Mouse (Mus musculus) CH12.LX (cell line): ENCODE measurements around the gene Colca2. TPM values are rescaled to one million over a fixed set of nuclear protein-coding genes. Genes with fewer than 3 reads are reported as not detected.
A peak's percentile ranks its signal among the peaks of the same experiment; 100 is the strongest.

Experiments
- DNase-seq: peaks from one replicate; pipeline ENCODE4 v3.0.0-alpha.2; 2013; ENCODE audit errors: extremely low read depth
- H3K27ac ChIP-seq: 2 replicates; pipeline ENCODE4 v1.5.1; 2012; ENCODE audit warnings: low read depth, mild to moderate bottlenecking, control low read depth, moderate library complexity; ENCODE audit not compliant: insufficient read depth
- H3K27me3 ChIP-seq: replicated peaks from 2 replicates; pipeline ENCODE3; 2012; ENCODE audit warnings: inconsistent platforms
- H3K36me3 ChIP-seq, 2 experiments: replicated peaks in 1 of 2; 2 replicates each; pipeline versions ENCODE3 to v1.6.1; 2012; ENCODE audit warnings: inconsistent platforms in 1 of 2, low read length in 1 of 2, mild to moderate bottlenecking in 1 of 2, mixed read lengths in 1 of 2, moderate library complexity in 1 of 2; ENCODE audit not compliant: control insufficient read depth in 1 of 2, insufficient read depth in 1 of 2
- H3K4me1 ChIP-seq, 2 experiments: 2 replicates each; pipeline ENCODE4 v1.6.1; 2012; ENCODE audit warnings: inconsistent platforms in 1 of 2, moderate library complexity in 1 of 2; ENCODE audit not compliant: insufficient read depth in 2 of 2, control insufficient read depth in 1 of 2
- H3K4me2 ChIP-seq: 2 replicates; pipeline ENCODE4 v1.6.1; 2012; ENCODE audit warnings: low read depth, mild to moderate bottlenecking, control low read depth; ENCODE audit not compliant: poor library complexity, insufficient read depth, severe bottlenecking
- H3K4me3 ChIP-seq, 3 experiments: fragments of 150-350 bp in 1 of 3; sonication (generic) in 1 of 3; replicated peaks in 1 of 3; 2 replicates each; pipeline versions ENCODE3 to v1.5.1; 2011 to 2012; ENCODE audit warnings: low read depth in 2 of 3, low read length in 2 of 3, mild to moderate bottlenecking in 2 of 3, moderate library complexity in 2 of 3, control low read depth in 1 of 3, improper control_type of control experiment in 1 of 3, inconsistent platforms in 1 of 3, mixed read lengths in 1 of 3; ENCODE audit not compliant: poor library complexity in 1 of 3
- H3K79me2 ChIP-seq: replicated peaks from 2 replicates; pipeline ENCODE4 v1.6.1; 2012; ENCODE audit warnings: mild to moderate bottlenecking, moderate library complexity; ENCODE audit not compliant: control insufficient read depth, poor library complexity, insufficient read depth, severe bottlenecking; ENCODE audit errors: extremely low read depth
- H3K9ac ChIP-seq: 2 replicates; pipeline ENCODE4 v1.6.1; 2012; ENCODE audit warnings: low read depth, mild to moderate bottlenecking, control low read depth, moderate library complexity; ENCODE audit not compliant: insufficient read depth
- H3K9me3 ChIP-seq: replicated peaks from 2 replicates; pipeline ENCODE3; 2012; ENCODE audit warnings: low read length, inconsistent platforms, mixed read lengths
- BHLHE40 ChIP-seq: IDR thresholded peaks from 2 replicates; pipeline ENCODE4 v1.6.1; 2011; ENCODE audit warnings: mild to moderate bottlenecking, low read depth, low read length, improper control_type of control experiment
- CHD1 ChIP-seq: IDR thresholded peaks from 2 replicates; pipeline ENCODE4 v1.6.1; 2012; ENCODE audit warnings: low read depth, low read length, improper control_type of control experiment, inconsistent platforms
- CHD2 ChIP-seq: IDR thresholded peaks from 2 replicates; pipeline ENCODE4 v1.6.1; 2011; ENCODE audit warnings: low read length, improper control_type of control experiment
- CTCF ChIP-seq, 2 experiments: IDR thresholded peaks in 1 of 2; conservative IDR thresholded peaks in 1 of 2; 2 replicates each; pipeline ENCODE4 v1.5.1; 2011 to 2012; ENCODE audit warnings: low read depth in 2 of 2, low read length in 2 of 2, improper control_type of control experiment in 1 of 2, inconsistent platforms in 1 of 2, mild to moderate bottlenecking in 1 of 2, moderate library complexity in 1 of 2
- E2F4 ChIP-seq: IDR thresholded peaks from 2 replicates; pipeline ENCODE4 v1.6.1; 2011; ENCODE audit warnings: low read depth, low read length, improper control_type of control experiment; ENCODE audit not compliant: insufficient replicate concordance
- ELF1 ChIP-seq: IDR thresholded peaks from 2 replicates; pipeline ENCODE4 v1.6.1; 2014; ENCODE audit warnings: low read depth, mild to moderate bottlenecking, inconsistent platforms, low read length, improper control_type of control experiment
- EP300 ChIP-seq: IDR thresholded peaks from 2 replicates; pipeline ENCODE4 v1.6.1; 2011; ENCODE audit warnings: low read length, improper control_type of control experiment
- ETS1 ChIP-seq: conservative IDR thresholded peaks from 2 replicates; pipeline ENCODE4 v1.6.1; 2012; ENCODE audit warnings: low read depth, mild to moderate bottlenecking, inconsistent platforms, low read length, improper control_type of control experiment, moderate library complexity
- GABPA ChIP-seq: IDR thresholded peaks from 2 replicates; pipeline ENCODE4 v1.6.1; 2012; ENCODE audit warnings: low read depth, low read length, improper control_type of control experiment, inconsistent platforms; ENCODE audit not compliant: insufficient replicate concordance
- HCFC1 ChIP-seq: IDR thresholded peaks from 2 replicates; pipeline ENCODE4 v1.6.1; 2012; ENCODE audit warnings: low read depth, mild to moderate bottlenecking, inconsistent platforms, low read length, improper control_type of control experiment
- IRF4 ChIP-seq: IDR thresholded peaks from 2 replicates; pipeline ENCODE4 v1.6.1; 2014; ENCODE audit warnings: low read depth, mild to moderate bottlenecking, inconsistent platforms, low read length, improper control_type of control experiment
- JUND ChIP-seq: conservative IDR thresholded peaks from 2 replicates; pipeline ENCODE4 v1.6.1; 2011; ENCODE audit warnings: low read depth, low read length, improper control_type of control experiment
- KAT2A ChIP-seq: IDR thresholded peaks from 2 replicates; pipeline ENCODE4 v1.6.1; 2012; ENCODE audit warnings: low read length, improper control_type of control experiment, inconsistent platforms; ENCODE audit not compliant: insufficient replicate concordance
- MAFK ChIP-seq: IDR thresholded peaks from 2 replicates; pipeline ENCODE4 v1.6.1; 2011; ENCODE audit warnings: low read length, improper control_type of control experiment; ENCODE audit not compliant: insufficient replicate concordance
- MAX ChIP-seq: IDR thresholded peaks from 2 replicates; pipeline ENCODE4 v1.6.1; 2011; ENCODE audit warnings: low read length, improper control_type of control experiment
- MAZ ChIP-seq: IDR thresholded peaks from 2 replicates; pipeline ENCODE4 v1.6.1; 2012; ENCODE audit warnings: low read depth, mild to moderate bottlenecking, inconsistent platforms, low read length, improper control_type of control experiment, moderate library complexity
- MEF2A ChIP-seq: IDR thresholded peaks from 2 replicates; pipeline ENCODE4 v1.6.1; 2014; ENCODE audit warnings: low read depth, mild to moderate bottlenecking, inconsistent platforms, low read length, improper control_type of control experiment, borderline replicate concordance
- MXI1 ChIP-seq: IDR thresholded peaks from 2 replicates; pipeline ENCODE4 v1.6.1; 2011; ENCODE audit warnings: mild to moderate bottlenecking, low read depth, low read length, improper control_type of control experiment
- NRF1 ChIP-seq: IDR thresholded peaks from 2 replicates; pipeline ENCODE4 v1.6.1; 2014; ENCODE audit warnings: low read depth, mild to moderate bottlenecking, inconsistent platforms, low read length, improper control_type of control experiment, moderate library complexity
- PAX5 ChIP-seq: IDR thresholded peaks from 2 replicates; pipeline ENCODE4 v1.6.1; 2012; ENCODE audit warnings: low read length, inconsistent platforms, mixed read lengths
- POLR2A ChIP-seq: IDR thresholded peaks from 2 replicates; pipeline ENCODE4 v1.6.1; 2011; ENCODE audit warnings: low read depth, mild to moderate bottlenecking, improper control_type of control experiment, low read length
- POLR2AphosphoS2 ChIP-seq: IDR thresholded peaks from 2 replicates; pipeline ENCODE4 v1.6.1; 2011; ENCODE audit warnings: low read depth, low read length, improper control_type of control experiment
- SIN3A ChIP-seq: IDR thresholded peaks from 2 replicates; pipeline ENCODE4 v1.6.1; 2012; ENCODE audit warnings: low read length, improper control_type of control experiment, inconsistent platforms
- SMC3 ChIP-seq: IDR thresholded peaks from 2 replicates; pipeline ENCODE4 v1.6.1; 2011; ENCODE audit warnings: low read depth, low read length, improper control_type of control experiment
- TBP ChIP-seq: conservative IDR thresholded peaks from 2 replicates; pipeline ENCODE4 v1.6.1; 2011; ENCODE audit warnings: low read depth, low read length, improper control_type of control experiment
- TCF12 ChIP-seq: IDR thresholded peaks from 2 replicates; pipeline ENCODE4 v1.6.1; 2014; ENCODE audit warnings: low read depth, mild to moderate bottlenecking, inconsistent platforms, low read length, improper control_type of control experiment
- UBTF ChIP-seq: IDR thresholded peaks from 2 replicates; pipeline ENCODE4 v1.6.1; 2012; ENCODE audit warnings: low read depth, mild to moderate bottlenecking, inconsistent platforms, low read length, improper control_type of control experiment, moderate library complexity
- USF1 ChIP-seq: IDR thresholded peaks from 2 replicates; pipeline ENCODE4 v1.6.1; 2014; ENCODE audit warnings: low read depth, mild to moderate bottlenecking, inconsistent platforms, low read length, improper control_type of control experiment
- USF2 ChIP-seq: conservative IDR thresholded peaks from 2 replicates; pipeline ENCODE4 v1.6.1; 2011; ENCODE audit warnings: low read depth, low read length, improper control_type of control experiment
- ZKSCAN1 ChIP-seq: IDR thresholded peaks from 2 replicates; pipeline ENCODE4 v1.6.1; 2012; ENCODE audit warnings: low read depth, inconsistent platforms, low read length, improper control_type of control experiment, borderline replicate concordance
- ZNF384 ChIP-seq: IDR thresholded peaks from 2 replicates; pipeline ENCODE4 v1.6.1; 2012; ENCODE audit warnings: low read depth, low read length, improper control_type of control experiment, inconsistent platforms
- dilution Hi-C: fragments of 300-500 bp; cut with MboI; formaldehyde crosslinking; loops from 2 replicates; pipeline ENCODE4 v1.14.3; 2020; ENCODE audit warnings: low sequenced_read_pairs; ENCODE audit not compliant: extremely low pct_unique_long_range_greater_than_20kb, extremely low pct_ligation_motif_present
- in situ Hi-C: fragments of 300-500 bp; cut with MboI; formaldehyde crosslinking; loops from 3 replicates; pipeline ENCODE4 v1.14.3; 2019; ENCODE audit warnings: low sequenced_read_pairs, low pct_ligation_motif_present, low pct_unique_long_range_greater_than_20kb, mixed read lengths
- polyA plus RNA-seq: library from polyadenylated mRNA; unstranded; fragments of >175 nt; gene quantifications from 2 replicates; pipeline ENCODE4 v1.2.1, GENCODE M21; 2012; ENCODE audit warnings: low read depth; ENCODE audit not compliant: insufficient read length
- total RNA-seq, 2 experiments: library from RNA; depleted of rRNA; stranded (reverse); fragments of 300-350 nt in 1 of 2; fragments of >200 nt in 1 of 2; gene quantifications; 2 replicates each; pipeline ENCODE4 v1.2.3; 2012 to 2014

The Colca2 gene
- total and polyA plus RNA-seq, 3 experiments: 0.97 TPM; not detected in 2

- peaks cover 0 to 24% of the 10 kb centered on the region in 2 experiments; a peak in 2 of 4 replicates for H3K4me1 ChIP-seq
- in situ Hi-C loops: loop anchor here (5.0 kb wide), 1 partner anchor 121 kb away; no protein-coding TSS in a partner anchor
- H3K4me3 ChIP-seq: no peak overlapping the region
- dilution Hi-C loops: no loop called here
- H3K27me3 ChIP-seq: no peaks in the 10 kb centered on the region
- H3K9ac ChIP-seq: no peak overlapping the region
- no peak overlapping the region for H3K4me2 ChIP-seq
- H3K36me3 ChIP-seq: peaks cover 78 to 99% of the 10 kb centered on the region in 2 experiments
- H3K9me3 ChIP-seq: no peaks in the 10 kb centered on the region
- no peak for DNase-seq
- TF ChIP-seq MEF2A (no peak), MAX (no peak), CTCF (conservative IDR thresholded peaks at IDR 0.05 in 1 of 2, IDR thresholded peaks at IDR 0.05 in 1 of 2; ENCODE audit: low read depth in 2 of 2, low read length in 2 of 2) (no peak), CHD1 (no peak), IRF4 (no peak), BHLHE40 (no peak), UBTF (no peak), E2F4 (no peak), MXI1 (no peak), PAX5 (no peak)
- H3K79me2 ChIP-seq: peaks cover 26% of the 10 kb centered on the region
- no peak overlapping the region for H3K27ac ChIP-seq
These were observed 15.2 kb upstream of the Colca2 start for GRCm38 (mm10) chr9:51293541-51293940.

GRCm38 (mm10) chr9:51292674-51293073 is 14.3 kb upstream of the Colca2 start:
- dilution Hi-C loops (no loop called here), in situ Hi-C loops (loop anchor here (5.0 kb wide), 1 partner anchor 120 kb away; no protein-coding TSS in a partner anchor)
- H3K36me3 ChIP-seq: peaks cover 81 to 99% of the 10 kb centered on the region in 2 experiments
- no peaks in the 10 kb centered on the region for H3K9me3 ChIP-seq
- no peak overlapping the region for H3K27ac ChIP-seq
- H3K79me2 ChIP-seq: peaks cover 19% of the 10 kb centered on the region
- H3K4me3 ChIP-seq: no peak overlapping the region
- H3K9ac ChIP-seq: no peak overlapping the region
- no peak overlapping the region for H3K4me2 ChIP-seq
- no peaks in the 10 kb centered on the region for H3K27me3 ChIP-seq
- H3K4me1 ChIP-seq: peaks cover 0 to 16% of the 10 kb centered on the region in 2 experiments; a peak in 2 of 4 replicates
- peak; percentile 84 for DNase-seq
- TF ChIP-seq USF2 (no peak), CHD1 (no peak), MAZ (no peak), MXI1 (no peak), BHLHE40 (no peak), NRF1 (no peak), USF1 (no peak), EP300 (no peak), ELF1 (no peak), E2F4 (no peak), TCF12 (no peak), JUND (no peak), ZNF384 (no peak), MAX (no peak), CHD2 (no peak), IRF4 (no peak), TBP (no peak), CTCF (conservative IDR thresholded peaks at IDR 0.05 in 1 of 2, IDR thresholded peaks at IDR 0.05 in 1 of 2; ENCODE audit: low read depth in 2 of 2, low read length in 2 of 2) (peak; percentile 53 to 90; a peak in 3 of 4 replicates), KAT2A (no peak), HCFC1 (no peak), ZKSCAN1 (no peak), UBTF (no peak), ETS1 (no peak), POLR2A (0 out of 2 replicates have a peak, but pooled peaks have one; percentile 4), MAFK (peak; percentile 64; the same call in 1 of the 2 replicates), MEF2A (no peak), GABPA (no peak), SMC3 (peak; percentile 94), POLR2AphosphoS2 (0 out of 2 replicates have a peak, but pooled peaks have one; percentile 5), SIN3A (no peak)
